Mouse (Mus musculus) activated CD4-positive, CD25-positive, alpha-beta regulatory T cell, adult 4 months (primary cell): ENCODE results near the gene Rnf169. TPM values are rescaled to one million over a fixed set of nuclear protein-coding genes. Genes with fewer than 3 reads are reported as not detected.
A peak's percentile ranks its signal among the peaks of the same experiment; 100 is the strongest.
"Not testable (repeated sequence)": the region's sequence is repeated elsewhere in the genome, so short reads cannot be mapped to it uniquely, and the experiment has no call there.

Source experiments
- ATAC-seq: one replicate; pipeline ENCODE4 v1.8.0; 2017
- polyA plus RNA-seq, 2 experiments: library from polyadenylated mRNA; unstranded; fragments of 100-300 nt; shearing (Covaris generic); gene quantifications; one replicate each; pipeline ENCODE4 v1.2.1; 2017

Rnf169 gene
- polyA plus RNA-seq, 2 experiments from 2014 or later: 6.0 to 6.6 TPM

DNA sequence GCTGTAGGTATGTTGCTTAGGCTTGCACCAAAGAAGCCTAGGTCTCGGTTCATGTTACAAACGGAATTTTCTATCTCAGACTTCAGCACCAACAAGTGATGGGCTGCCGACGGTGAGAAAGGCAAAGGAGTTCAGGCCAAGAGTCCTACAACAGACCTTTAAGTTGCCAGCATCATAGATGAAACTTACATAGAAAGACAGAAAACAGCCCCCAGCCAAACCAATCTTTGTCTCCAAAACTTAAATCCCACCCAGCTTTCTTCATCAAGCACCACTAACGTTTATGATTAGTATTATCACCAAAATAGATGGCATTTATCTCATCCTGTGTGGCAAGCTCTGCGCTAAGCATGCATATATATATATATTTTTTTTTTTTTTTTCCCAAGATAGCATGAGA, 1.2 kb downstream of the Rnf169 start:
- ATAC-seq: no peak

- no peak for ATAC-seq
Measured at GRCm38 (mm10) chr7:99978041-99978440, 2.2 kb downstream of the Rnf169 start.

DNA sequence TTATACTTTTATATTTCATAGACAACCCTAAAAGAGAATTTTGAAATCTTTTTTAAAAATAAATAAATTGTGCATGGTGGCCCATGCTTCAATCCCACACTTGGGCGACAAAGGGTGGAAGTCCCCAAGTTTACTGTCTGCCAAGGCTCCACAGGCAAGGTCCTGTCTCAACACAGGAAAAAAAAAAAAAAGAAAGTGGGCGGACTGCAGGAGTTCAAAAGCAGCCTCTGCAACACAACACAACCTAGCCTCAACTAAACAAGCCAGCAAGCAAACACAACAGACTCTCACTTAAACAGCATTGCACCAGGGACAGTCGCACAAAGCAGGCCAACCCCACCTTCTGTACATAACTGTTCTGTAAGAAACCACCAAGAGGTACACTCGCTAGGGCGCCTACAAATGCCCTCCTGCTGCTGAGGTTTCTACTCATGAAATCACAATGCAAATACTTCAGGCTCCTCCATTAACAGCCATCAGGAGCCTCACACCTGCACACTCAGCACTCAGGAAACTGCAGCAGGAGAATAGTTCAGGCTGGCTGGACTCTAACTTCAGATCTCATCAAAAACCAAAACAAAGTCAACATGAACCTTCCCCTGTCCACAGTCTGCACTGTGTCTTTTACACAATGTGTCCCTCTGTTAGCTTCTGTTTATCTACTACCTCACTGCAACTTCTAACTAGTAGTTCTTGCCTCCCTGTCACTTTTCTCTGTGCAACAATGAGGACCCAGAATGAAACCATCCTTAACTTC, 4.3 kb downstream of the Rnf169 start:
- ATAC-seq: no peak

DNA sequence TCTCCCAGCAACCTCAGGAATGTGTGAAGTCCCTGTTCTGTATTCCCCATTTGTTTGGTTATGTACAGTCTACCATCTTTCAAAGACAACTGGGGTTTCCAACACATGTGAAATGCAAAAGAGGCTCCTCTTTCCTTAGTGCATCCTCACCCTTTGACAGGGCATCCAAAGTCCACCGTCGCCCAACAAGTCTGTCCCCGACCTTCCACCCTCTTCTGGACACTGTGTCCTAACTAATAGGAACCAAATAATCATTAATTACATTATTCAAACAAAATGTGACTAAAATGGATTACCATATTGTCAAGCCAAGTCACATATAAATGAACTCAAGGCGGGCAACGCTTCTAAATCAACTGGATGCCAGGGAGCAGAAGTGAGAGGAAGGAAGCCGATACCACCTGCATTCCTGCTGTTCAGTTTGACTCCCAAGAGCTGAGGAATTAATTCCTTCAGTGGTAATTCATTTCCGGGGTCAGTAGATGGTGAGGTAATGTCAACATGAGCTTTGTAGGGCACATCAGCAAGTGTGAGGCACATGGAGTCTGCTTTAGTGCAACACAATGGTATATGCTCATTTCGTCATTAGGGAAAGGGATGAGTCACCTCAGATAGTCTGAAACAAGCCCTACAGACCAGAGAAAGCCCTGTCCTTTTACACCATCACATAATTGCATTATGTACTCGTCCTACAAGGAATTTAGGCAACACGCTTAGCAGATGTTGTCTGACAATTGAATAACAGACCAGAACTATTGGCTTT, 5.9 kb downstream of the Rnf169 start:
- ATAC-seq: no peak

DNA sequence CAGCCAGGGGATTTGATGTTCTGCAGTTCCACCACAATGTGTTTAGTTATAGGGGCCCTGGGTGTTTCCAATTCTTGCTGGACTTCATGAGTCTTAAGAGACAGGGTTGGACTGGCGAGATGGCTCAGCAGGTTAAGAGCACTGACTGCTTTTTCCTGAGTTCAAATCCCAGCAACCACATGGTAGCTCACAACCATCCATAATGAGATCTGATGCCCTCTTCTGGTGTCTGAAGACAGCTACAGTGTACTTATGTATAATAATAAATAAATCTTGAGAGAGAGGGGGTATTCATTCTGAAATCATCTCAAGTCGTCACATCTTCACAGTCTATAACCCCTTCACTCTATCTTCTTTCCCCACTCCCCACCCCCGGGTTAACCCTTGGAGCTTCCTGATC, 7.3 kb downstream of the Rnf169 start:
- ATAC-seq: not testable (repeated sequence)

- no peak for ATAC-seq
Measured at GRCm38 (mm10) chr7:99971926-99972325, 8.3 kb downstream of the Rnf169 start.

GRCm38 (mm10) chr7:99969151-99969550, 11.1 kb downstream of the Rnf169 start:
- ATAC-seq: no peak

DNA sequence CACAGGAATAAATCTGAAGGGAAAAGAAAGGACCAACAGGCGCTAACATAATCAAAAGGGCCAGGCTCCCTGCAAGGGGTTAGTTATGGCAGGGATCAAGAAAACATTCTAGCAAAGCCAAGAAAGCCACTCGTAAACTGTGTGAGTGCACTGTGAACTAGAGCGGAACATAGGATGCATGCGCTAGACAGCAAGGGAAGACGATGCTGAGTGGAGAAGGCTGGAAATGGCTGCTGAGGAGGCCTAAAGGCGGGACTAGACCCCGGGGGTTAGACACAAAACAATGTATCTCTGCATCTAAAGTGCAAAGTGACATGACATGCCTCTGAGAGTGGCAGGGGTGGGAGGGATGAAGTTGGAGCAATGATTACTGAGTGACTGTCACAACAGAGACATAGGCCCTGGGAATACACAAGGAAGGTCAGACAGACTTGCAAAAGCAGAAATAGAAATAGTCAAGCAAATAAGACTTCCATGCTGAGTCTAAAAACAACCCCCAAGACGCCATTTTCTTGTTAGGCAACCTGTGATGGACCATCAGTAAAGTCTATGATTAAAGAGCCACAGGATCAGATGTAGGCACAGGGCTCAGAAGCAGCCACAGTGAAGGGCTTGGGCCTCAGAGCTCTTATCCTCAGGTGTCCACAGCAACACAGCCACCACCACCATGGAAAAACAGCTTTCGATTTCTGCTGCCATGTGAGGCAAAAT, 14.1 kb downstream of the Rnf169 start:
- no peak for ATAC-seq

DNA sequence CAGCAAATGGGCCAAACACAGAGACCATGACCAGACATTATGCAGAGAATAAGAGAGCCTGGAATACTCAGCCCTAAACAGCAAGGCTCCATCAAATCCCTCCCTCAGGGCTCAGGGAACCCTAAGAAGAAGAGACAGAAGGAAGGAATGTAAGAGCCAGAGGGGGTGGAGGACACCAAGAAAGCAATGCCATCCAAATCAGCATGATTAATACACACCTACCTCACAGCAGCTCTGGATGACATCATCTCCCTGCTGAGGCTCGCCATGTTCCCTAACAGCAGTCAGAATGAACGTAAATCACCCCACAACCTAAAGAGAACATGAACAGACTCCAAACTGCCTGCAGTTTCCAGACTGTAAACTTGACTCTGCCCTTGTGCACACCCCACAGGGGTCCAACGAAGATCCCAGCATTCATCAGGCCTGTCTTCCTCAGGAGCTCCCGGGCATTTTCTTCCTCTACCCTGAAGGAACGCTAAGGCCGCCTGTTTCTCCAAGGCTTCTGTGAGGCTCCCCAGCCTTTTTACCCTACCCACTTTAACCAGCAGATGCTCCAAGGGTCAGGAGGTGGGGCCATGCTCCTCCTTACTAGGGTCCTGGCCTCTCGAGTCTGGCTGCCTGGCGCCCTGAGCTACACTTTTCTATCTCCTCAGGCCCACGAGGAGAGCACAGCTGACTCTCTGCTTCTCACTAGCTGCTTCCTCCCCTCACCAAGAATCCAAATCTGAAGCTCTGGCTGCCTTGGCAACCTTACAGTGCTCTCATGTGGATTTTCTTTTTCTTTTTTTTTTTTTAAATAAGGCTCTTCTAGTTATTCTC, 15.0 kb downstream of the Rnf169 start:
- ATAC-seq: no peak

DNA sequence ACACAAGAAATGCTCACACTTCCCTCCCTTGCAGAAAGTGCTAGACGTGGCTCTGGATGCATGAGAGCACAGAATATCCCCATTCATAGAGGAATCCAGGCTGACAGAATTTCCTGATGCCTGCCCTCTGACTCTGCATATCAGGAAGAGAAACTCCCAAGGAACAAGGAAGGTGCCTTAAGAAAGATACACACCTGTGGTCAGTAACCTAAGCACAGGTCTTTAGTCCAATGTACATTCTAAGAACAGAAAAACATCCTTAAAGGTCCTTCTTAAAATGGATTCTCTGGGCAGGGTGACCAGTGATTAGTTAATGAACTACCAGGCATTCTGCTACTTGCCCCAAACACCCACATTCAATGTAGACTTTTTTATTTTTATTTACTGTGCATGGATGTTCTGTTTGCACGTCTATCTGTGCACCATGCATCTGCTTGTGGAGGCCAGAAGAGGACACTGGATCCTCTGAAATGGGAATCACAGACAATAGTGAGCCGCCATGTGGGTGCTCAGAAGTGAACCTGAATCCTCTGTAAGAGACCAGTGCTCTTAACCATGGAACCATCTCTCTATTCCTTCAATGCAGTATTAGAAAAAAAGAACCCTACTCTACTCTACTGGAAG, 16.9 kb downstream of the Rnf169 start:
- ATAC-seq: no peak

- ATAC-seq: no peak
Measured at GRCm38 (mm10) chr7:99962536-99963236, 17.6 kb downstream of the Rnf169 start.

DNA sequence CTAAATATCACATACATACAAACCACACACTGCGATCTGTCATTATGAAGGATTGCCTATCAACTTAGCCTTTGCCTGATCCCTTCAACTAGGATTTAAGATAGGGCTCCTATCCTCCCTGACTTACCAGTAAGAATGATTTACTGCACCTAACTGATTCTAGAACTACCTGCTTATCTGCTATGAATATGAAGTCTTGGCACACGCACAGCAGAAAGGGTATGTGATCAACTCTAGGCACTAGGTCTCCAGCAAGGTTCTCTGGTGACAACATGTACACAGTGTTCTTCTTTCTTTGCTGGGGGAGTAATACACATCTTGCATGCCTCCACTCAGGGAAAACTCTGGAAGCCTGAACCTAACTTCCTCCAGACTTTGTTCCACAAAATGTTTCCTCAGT, 18.7 kb downstream of the Rnf169 start:
- no peak for ATAC-seq

DNA sequence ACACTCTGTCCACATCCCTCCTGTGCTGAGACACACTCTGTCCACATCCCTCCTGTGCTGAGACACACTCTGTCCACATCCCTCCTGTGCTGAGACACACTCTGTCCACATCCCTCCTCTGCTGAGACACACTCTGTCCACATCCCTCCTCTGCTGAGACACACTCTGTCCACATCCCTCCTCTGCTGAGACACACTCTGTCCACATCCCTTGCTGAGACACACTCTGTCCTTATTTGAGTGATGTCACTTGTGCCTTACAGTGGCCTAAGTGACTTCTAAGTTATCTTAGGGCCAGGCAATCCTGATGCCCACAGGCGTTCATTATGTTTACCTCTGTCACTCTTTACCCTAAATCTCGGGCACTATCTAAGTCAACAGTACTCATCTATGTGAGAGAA, 19.7 kb downstream of the Rnf169 start:
- not testable (repeated sequence) for ATAC-seq

DNA sequence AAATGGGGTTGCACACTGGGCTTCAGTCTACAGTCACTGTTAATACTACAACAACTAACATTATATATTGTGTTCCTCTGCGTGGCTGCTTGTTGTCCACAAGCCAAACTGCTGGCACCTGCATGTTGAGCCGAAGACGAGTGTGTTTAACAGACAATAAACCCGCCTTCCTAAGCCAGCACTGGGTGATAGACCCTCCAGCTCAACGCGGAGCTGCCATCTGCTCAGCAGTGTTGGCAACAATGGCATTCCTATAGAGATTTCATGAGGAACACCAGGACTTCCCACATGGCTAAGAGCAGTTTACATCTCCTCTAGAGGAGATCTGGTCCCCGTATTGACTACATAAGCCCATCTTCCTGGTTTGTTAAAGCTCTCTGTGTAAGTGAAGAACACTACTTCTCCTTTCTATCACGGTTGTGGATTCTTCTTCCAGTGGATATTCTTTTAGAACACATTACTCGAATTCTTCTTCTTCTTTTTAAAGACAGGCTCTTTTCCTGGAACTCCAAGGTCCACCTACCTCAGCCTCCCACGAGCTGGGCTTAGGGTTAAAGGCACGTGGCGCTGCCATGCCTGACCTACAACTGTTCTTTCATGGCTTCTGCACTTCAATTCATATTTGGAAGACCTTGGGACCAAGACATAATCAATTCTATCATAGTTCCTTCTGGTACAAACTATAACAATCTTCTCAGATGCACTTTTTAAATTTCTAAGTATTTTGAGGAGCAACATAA, 22.9 kb downstream of the Rnf169 start:
- ATAC-seq: no peak

DNA sequence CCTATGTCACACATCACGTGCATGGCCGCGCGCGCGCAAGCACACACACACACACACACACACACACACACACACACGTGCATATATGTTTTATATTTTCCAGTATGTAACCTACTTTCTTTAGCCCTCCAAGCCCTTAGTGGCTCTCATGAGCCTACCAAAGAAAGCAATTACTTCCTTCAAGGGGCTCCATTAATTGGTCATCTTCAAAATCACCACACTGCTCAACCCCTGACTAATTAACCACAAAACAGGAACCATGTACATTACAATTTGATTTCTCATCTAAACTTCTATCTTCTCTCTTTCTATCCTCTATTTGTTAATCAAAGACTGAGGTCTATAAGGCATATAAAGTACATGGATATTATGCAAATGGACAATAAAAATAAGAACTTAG, 24.2 kb downstream of the Rnf169 start:
- ATAC-seq: no peak

DNA sequence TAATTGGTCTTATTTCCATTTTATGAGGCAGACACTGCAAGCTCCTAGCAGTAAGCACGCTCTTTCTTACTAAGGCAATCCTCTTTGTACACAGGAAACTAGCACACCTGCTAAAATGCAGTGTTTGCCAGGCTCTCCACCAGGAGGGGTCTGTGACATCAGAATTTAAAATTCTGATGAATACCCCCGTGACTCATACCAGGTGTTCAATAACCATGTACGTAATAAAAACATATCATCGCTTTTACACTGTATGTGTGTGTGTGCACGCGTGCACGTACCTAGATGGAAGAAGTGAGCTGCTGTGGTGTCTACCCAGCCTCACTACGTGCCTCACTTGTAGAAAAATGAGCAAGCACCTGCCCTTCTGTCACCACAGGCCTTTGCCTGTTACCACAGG, 26.0 kb downstream of the Rnf169 start:
- no peak for ATAC-seq

- no peak for ATAC-seq
Measured at GRCm38 (mm10) chr7:99953442-99954098, 26.7 kb downstream of the Rnf169 start.

DNA sequence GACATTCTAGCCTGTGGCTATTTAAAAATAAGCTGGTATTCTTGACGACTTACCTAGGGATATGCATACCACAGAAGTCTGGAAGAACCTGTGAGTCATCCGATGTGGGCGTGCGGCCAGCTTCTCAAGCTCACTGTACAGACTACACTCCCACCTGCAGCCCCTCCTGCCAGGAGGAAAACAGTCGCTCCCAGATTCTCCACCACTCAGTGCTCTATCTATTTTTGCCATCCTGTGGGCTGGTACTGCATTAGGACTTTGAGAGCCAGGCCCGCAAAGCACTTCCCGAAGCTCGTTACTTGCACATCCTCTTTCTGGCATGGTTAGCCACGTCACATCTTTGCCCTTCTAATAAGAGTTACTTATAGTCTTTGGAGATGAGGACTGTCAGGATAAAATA, 32.9 kb downstream of the Rnf169 start:
- no peak for ATAC-seq

DNA sequence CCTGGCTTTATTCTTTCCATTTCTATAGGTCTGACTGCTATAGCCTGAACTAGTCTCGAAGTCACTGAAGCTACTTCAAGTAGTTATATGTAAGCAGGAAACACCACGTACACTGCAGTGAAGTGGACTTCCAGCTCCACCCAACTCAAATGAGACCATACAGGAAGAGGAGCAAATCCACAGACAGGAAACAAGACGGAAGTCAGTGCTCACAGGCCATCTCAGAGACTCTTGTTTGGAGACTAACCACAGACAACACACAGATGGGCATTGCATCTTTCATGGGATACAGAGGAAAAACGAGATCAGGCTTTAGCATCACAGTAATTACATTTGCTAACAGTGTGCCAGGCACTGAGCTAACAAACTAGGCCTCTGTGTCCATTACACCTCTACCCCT, 33.9 kb downstream of the Rnf169 start:
- peak; percentile 54 for ATAC-seq

DNA sequence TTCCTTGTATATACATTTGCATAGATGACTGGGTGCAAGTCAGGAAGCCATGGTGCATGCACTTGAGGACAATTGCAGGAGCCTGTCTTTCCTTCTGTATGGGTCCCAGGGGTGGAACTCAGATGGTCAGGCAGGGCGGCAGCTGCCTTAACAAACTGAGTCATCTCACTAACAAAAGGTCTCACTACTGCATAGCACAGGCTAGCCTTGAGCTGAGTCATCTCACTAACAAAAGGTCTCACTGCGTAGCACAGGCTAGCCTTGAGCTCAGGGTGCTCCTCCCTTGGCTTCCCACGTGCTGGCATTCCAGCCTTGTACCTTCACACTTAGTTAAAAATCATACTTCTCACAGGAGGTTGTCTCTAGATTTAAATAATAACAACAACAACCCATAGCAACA, 34.3 kb downstream of the Rnf169 start:
- ATAC-seq: no peak
